Mouse (Mus musculus): ENCODE data around the gene Itgb6. TPM values are rescaled to one million over a fixed set of nuclear protein-coding genes. Genes with fewer than 3 reads are reported as not detected.

Itgb6 gene
- polyA plus RNA-seq, 1 experiment from 2014 or later: 12.6 TPM

DNA sequence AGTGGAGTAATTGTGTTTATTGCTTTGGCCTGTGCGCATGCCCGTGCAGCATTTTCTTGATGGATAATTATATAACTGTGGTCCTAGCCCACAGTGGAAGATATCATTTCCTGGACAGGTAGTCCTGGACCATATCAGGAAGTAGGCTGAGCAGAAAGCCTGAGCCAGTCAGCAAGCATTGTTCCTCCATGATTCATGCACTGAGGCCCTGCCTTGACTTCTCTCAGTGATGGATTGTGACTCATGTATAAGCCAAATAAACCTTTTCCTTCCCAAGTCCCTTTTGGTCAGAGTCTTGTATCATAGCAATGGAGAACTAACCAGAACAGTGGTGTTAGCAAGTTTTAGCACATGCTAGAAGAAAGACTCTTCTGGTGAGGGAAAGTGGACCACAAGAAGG is 172.6 kb downstream of the Itgb6 start:
- Histone ChIP-seq H3K36me3 (ENCODE audit: control insufficient read depth, insufficient read depth, low read length) (no peaks in the 10 kb centered on the region), H3K27me3 (replicated peaks; ENCODE audit: control insufficient read depth, insufficient read depth, low read length) (no peaks in the 10 kb centered on the region), H3K27ac (ENCODE audit: low read length) (no peak overlapping the region), H3K4me2 (ENCODE audit: low read depth, low read length) (no peak overlapping the region), H3K9ac (ENCODE audit: low read depth, low read length) (no peak overlapping the region), H3K4me1 (ENCODE audit: control insufficient read depth, insufficient read depth, low read length) (peaks cover 10% of the 10 kb centered on the region), H3K4me3 (ENCODE audit: low read length) (no peak overlapping the region), H3K9me3 (ENCODE audit: control insufficient read depth, low read length) (no peaks in the 10 kb centered on the region)
- 80% methylated on average over 2 of the region's 2 CpGs for WGBS
- ATAC-seq: no peak

Other genes with a start within 250 kb of the Itgb6 start
- 2.2 and 2.4 TPM in 2 replicates for gene Pla2r1, start 169.3 kb downstream of the Itgb6 start, polyA plus RNA-seq (2015; fragmentation: Nextera tagmentation; extraction: Ambion mirVana)
- 66.8 and 72.2 TPM in 2 replicates for gene Rbms1, start 240.5 kb upstream of the Itgb6 start, polyA plus RNA-seq (2015; fragmentation: Nextera tagmentation; extraction: Ambion mirVana)

Data from intestine, embryonic 16.5 days (tissue).